Mouse (Mus musculus): ENCODE data around the gene Plppr2. TPM values are rescaled to one million over a fixed set of nuclear protein-coding genes. Genes with fewer than 3 reads are reported as not detected.

Plppr2 gene
- polyA plus RNA-seq, 1 experiment from 2014 or later: 100 TPM

GRCm38 (mm10) chr9:21989230-21990110, 52.6 kb downstream of the Plppr2 start, which contains the start of gene Rgl3:
Gene Rgl3, minus strand, starts transcription at chr9:21989446.
- peaks cover 25% of the 10 kb centered on the region for H3K4me1 ChIP-seq
- H3K4me3 ChIP-seq (replicated peaks): peak within 1 kb of the TSS; percentile 34
- no peaks in the 10 kb centered on the region for H3K9me3 ChIP-seq (replicated peaks)
- 1% methylated on average over 40 of the region's 42 CpGs for whole genome bisulfite sequencing
- peak within 1 kb of the TSS; percentile 17 for H3K9ac ChIP-seq (replicated peaks)
- no peak within 1 kb of the TSS for H3K27ac ChIP-seq (replicated peaks)
- peak within 1 kb of the TSS; percentile 62 for H3K4me2 ChIP-seq
- H3K36me3 ChIP-seq: no peaks in the 10 kb centered on the region
- peaks cover 61% of the 10 kb centered on the region for H3K27me3 ChIP-seq (replicated peaks)
- peak; percentile 19; the same call in 1 of the 2 replicates for ATAC-seq (ENCODE audit: low FRiP score)

- 82% methylated on average over 4 of the region's 4 CpGs for WGBS
- H3K27me3 ChIP-seq (replicated peaks): peaks cover 50% of the 10 kb centered on the region
- H3K36me3 ChIP-seq: no peaks in the 10 kb centered on the region
- H3K27ac ChIP-seq (replicated peaks): no peak overlapping the region
- ATAC-seq (ENCODE audit: low FRiP score): no peak
- no peak overlapping the region for H3K4me3 ChIP-seq (replicated peaks)
- H3K4me2 ChIP-seq: no peak overlapping the region
- no peaks in the 10 kb centered on the region for H3K9me3 ChIP-seq (replicated peaks)
- H3K9ac ChIP-seq (replicated peaks): no peak overlapping the region
- peaks cover 25% of the 10 kb centered on the region for H3K4me1 ChIP-seq
These were observed 55.4 kb downstream of the Plppr2 start for GRCm38 (mm10) chr9:21992227-21992626.

- ATAC-seq (ENCODE audit: low FRiP score): no peak
- no peak overlapping the region for H3K9ac ChIP-seq (replicated peaks)
- H3K27ac ChIP-seq (replicated peaks): no peak overlapping the region
- no peak overlapping the region for H3K4me3 ChIP-seq (replicated peaks)
- H3K36me3 ChIP-seq: no peaks in the 10 kb centered on the region
- WGBS: 85% methylated on average over 3 of the region's 3 CpGs
- peaks cover 9% of the 10 kb centered on the region for H3K27me3 ChIP-seq (replicated peaks)
- H3K9me3 ChIP-seq (replicated peaks): no peaks in the 10 kb centered on the region
- H3K4me2 ChIP-seq: no peak overlapping the region
- no peaks in the 10 kb centered on the region for H3K4me1 ChIP-seq
These were observed 59.5 kb downstream of the Plppr2 start for GRCm38 (mm10) chr9:21996178-21996867.

Other genes starting within 250 kb of the Plppr2 start
- 15.3 and 23.1 TPM in 2 replicates for gene Ldlr, start 213.6 kb upstream of the Plppr2 start, polyA plus RNA-seq (2015; fragmentation: Nextera tagmentation; extraction: Ambion mirVana)
- gene Spc24, start 176.7 kb upstream of the Plppr2 start, polyA plus RNA-seq (2015; fragmentation: Nextera tagmentation; extraction: Ambion mirVana): 17.2 and 39.7 TPM in 2 replicates
- gene Kank2, start 138.3 kb upstream of the Plppr2 start, polyA plus RNA-seq (2015; fragmentation: Nextera tagmentation; extraction: Ambion mirVana): 4.9 and 7.4 TPM in 2 replicates
- gene Angptl8, start 101.5 kb upstream of the Plppr2 start, polyA plus RNA-seq (2015; fragmentation: Nextera tagmentation; extraction: Ambion mirVana): 0.42 and 1.1 TPM in 2 replicates
- 14.0 and 22.5 TPM in 2 replicates for gene Dock6, start 84.4 kb upstream of the Plppr2 start, polyA plus RNA-seq (2015; fragmentation: Nextera tagmentation; extraction: Ambion mirVana)
- gene Rab3d, start 18.8 kb upstream of the Plppr2 start, polyA plus RNA-seq (2015; fragmentation: Nextera tagmentation; extraction: Ambion mirVana): 23.6 and 24.7 TPM in 2 replicates
- gene Ccdc159, start 9.6 kb upstream of the Plppr2 start, polyA plus RNA-seq (2015; fragmentation: Nextera tagmentation; extraction: Ambion mirVana): 8.9 and 10.0 TPM in 2 replicates
- 52.8 and 54.6 TPM in 2 replicates for gene Tmem205, start 9.5 kb upstream of the Plppr2 start, polyA plus RNA-seq (2015; fragmentation: Nextera tagmentation; extraction: Ambion mirVana)
- gene Swsap1, start 18.7 kb downstream of the Plppr2 start, polyA plus RNA-seq (2015; fragmentation: Nextera tagmentation; extraction: Ambion mirVana): 9.5 and 10.8 TPM in 2 replicates
- 1.0 and 2.2 TPM in 2 replicates for gene Epor, start 26.5 kb downstream of the Plppr2 start, polyA plus RNA-seq (2015; fragmentation: Nextera tagmentation; extraction: Ambion mirVana)
- gene Rgl3, start 52.4 kb downstream of the Plppr2 start, polyA plus RNA-seq (2015; fragmentation: Nextera tagmentation; extraction: Ambion mirVana): 1.6 and 4.6 TPM in 2 replicates
- gene Ccdc151, start 65.6 kb downstream of the Plppr2 start, polyA plus RNA-seq (2015; fragmentation: Nextera tagmentation; extraction: Ambion mirVana): 4.0 and 4.5 TPM in 2 replicates
- 93.8 and 99.4 TPM in 2 replicates for gene Prkcsh, start 65.8 kb downstream of the Plppr2 start, polyA plus RNA-seq (2015; fragmentation: Nextera tagmentation; extraction: Ambion mirVana)
- 67.4 and 96.9 TPM in 2 replicates for gene Elavl3, start 115.0 kb downstream of the Plppr2 start, polyA plus RNA-seq (2015; fragmentation: Nextera tagmentation; extraction: Ambion mirVana)
- gene Gm49318, start 134.2 kb downstream of the Plppr2 start, polyA plus RNA-seq (2015; fragmentation: Nextera tagmentation; extraction: Ambion mirVana): not detected in 2 replicates
- 17.3 and 18.6 TPM in 2 replicates for gene Zfp653, start 134.3 kb downstream of the Plppr2 start, polyA plus RNA-seq (2015; fragmentation: Nextera tagmentation; extraction: Ambion mirVana)
- 63.9 and 65.5 TPM in 2 replicates for gene Ecsit, start 148.4 kb downstream of the Plppr2 start, polyA plus RNA-seq (2015; fragmentation: Nextera tagmentation; extraction: Ambion mirVana)
- gene Cnn1, start 162.2 kb downstream of the Plppr2 start, polyA plus RNA-seq (2015; fragmentation: Nextera tagmentation; extraction: Ambion mirVana): 0.84 and 34.2 TPM in 2 replicates
- 183 and 193 TPM in 2 replicates for gene Elof1, start 180.1 kb downstream of the Plppr2 start, polyA plus RNA-seq (2015; fragmentation: Nextera tagmentation; extraction: Ambion mirVana)
- 1.0 and 7.1 TPM in 2 replicates for gene Acp5, start 198.7 kb downstream of the Plppr2 start, polyA plus RNA-seq (2015; fragmentation: Nextera tagmentation; extraction: Ambion mirVana)
- 92.5 and 97.0 TPM in 2 replicates for gene Pigyl, start 219.8 kb downstream of the Plppr2 start, polyA plus RNA-seq (2015; fragmentation: Nextera tagmentation; extraction: Ambion mirVana)

Data from neural tube, embryonic 15.5 days (tissue).